Mouse (Mus musculus): ENCODE measurements around the gene Sgsm1. TPM values are rescaled to one million over a fixed set of nuclear protein-coding genes. Genes with fewer than 3 reads are reported as not detected.

Sgsm1 gene
- polyA plus RNA-seq, 1 experiment from 2014 or later = 2.7 TPM

DNA sequence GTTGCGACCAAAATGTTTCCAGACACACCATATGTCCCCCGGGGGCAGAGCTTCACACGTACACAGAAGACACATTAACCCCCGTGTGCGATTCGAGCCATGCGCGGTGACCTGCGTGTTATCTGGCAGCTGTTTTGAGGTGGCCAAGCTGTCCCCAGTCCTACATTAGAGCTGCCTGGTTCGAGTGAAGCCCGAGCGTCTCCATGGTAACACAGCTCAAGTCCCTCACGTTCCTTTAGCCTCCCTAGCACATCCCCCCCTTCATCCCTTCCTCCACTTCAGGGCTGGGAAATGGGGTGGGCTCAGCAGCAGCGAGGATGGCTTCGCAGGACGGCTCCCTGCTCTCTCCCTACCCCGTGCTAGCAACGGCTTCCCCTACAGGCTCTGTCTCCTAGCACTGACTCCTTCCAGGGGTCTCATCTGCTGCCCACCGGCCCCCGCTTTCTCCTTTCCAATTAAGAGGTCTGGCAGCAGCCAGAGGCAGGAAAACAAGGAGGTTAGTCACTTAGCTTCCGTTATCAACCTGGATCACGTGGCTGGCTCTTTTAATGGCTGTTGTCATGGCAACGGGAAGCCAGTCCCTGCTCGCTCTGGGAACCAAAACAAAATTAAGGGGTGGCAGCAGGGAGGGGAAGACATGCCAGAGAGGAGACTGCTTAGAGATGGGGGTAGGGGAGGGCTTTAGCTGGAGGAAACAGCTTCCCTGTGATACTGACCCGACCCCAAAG, 3.7 kb downstream of the Sgsm1 start:
- Histone ChIP-seq H3K27me3 (peaks cover 55% of the 10 kb centered on the region), H3K36me3 (no peaks in the 10 kb centered on the region), H3K9ac (peak overlapping the region; percentile 39; the same call in 1 of the 2 replicates), H3K27ac (no peak overlapping the region), H3K9me3 (no peaks in the 10 kb centered on the region), H3K4me1 (peaks cover 28% of the 10 kb centered on the region), H3K4me3 (peak overlapping the region; percentile 36), H3K4me2 (replicated peaks) (peak overlapping the region; percentile 69)
- 3% methylated on average over 25 of the region's 25 CpGs for WGBS
- ATAC-seq (ENCODE audit: low FRiP score, low read depth) = peak; percentile 46; the same call in 1 of the 2 replicates

DNA sequence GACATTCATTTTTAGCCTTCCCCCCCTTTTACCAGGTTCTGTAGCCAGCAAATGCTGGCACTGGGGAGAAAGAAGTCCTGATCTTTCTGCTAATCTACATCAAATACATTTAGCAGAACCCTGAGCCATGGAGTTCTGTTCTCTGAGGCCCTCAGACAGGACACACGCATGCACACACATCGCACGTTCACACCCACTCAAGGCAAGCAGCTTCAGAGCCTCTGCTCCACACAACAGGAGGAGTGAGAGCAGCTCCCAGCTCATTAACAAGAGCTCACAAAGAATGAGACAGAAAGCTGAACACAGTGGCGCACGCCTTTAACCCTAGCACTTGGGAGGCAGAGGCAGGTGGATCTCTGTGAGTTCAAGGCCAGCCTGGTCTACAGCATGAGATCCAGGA, 6.1 kb downstream of the Sgsm1 start:
- WGBS = 88% methylated on average over 5 of the region's 5 CpGs
- Histone ChIP-seq H3K27ac (no peak overlapping the region), H3K9me3 (no peaks in the 10 kb centered on the region), H3K4me3 (no peak overlapping the region), H3K36me3 (no peaks in the 10 kb centered on the region), H3K27me3 (peaks cover 49% of the 10 kb centered on the region), H3K4me2 (replicated peaks) (no peak overlapping the region), H3K4me1 (peaks cover 17% of the 10 kb centered on the region), H3K9ac (no peak overlapping the region)
- no peak for ATAC-seq (ENCODE audit: low FRiP score, low read depth)

DNA sequence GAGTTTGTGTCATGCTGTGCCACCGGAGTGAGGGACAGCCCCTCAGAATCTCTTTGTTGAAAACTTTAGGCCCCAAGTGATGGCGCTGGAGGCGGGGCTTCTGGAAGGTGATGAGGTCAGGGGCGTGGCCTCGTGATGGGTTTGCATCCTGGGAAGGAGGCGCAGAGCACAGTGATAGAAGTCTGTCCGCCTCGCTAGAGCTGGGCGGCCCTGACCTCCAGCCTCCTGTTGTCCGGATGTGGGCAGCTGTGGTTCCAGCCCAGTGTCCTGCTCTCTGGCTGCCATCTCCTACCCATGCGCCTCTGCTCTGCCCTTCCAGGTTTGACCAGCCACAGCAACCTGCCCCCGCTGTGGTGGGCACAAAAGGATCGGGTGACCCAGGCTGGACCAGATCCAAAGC, 8.7 kb downstream of the Sgsm1 start:
- Histone ChIP-seq H3K27ac (no peak overlapping the region), H3K4me1 (peaks cover 4% of the 10 kb centered on the region), H3K4me2 (replicated peaks) (no peak overlapping the region), H3K4me3 (no peak overlapping the region), H3K9ac (no peak overlapping the region), H3K27me3 (peaks cover 53% of the 10 kb centered on the region), H3K9me3 (no peaks in the 10 kb centered on the region), H3K36me3 (no peaks in the 10 kb centered on the region)
- WGBS = 18% methylated on average over 13 of the region's 13 CpGs
- no peak for ATAC-seq (ENCODE audit: low FRiP score, low read depth)

DNA sequence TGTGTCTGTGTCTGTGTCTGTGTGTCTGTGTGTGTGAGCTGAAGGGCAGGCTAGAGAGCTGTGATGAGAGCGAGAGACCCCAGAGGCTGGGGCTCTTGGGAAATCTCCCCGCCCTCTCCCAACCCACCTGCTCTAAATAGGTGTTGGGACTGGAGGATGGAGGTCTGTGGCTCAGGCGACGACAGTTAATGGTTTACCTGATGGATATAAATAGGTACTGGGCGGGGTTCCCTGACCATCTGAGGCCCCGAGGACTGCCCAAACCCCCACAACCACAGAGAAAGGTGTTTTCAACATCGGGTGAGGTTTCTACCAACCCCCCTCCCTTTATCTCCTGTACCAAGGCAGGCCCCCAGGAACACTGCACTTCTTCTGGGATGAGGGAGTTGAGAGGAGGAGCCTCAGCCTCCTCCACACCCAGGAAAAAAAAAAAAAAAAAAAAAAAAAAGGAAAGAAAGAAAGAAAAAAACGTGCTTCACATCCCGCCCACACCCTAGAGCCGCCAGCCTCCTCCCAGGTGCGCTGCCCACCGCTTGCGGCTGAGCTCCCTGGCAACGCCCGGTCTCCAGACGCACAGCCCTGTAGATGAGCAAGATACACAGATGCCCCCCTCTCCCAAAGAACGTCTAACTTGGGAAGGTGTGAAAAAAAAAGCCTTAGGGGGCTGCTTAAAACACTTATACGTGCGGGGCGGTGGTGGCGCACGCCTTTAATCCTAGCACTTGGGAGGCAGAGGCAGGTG, 10.3 kb downstream of the Sgsm1 start:
- no peak for ATAC-seq (ENCODE audit: low FRiP score, low read depth)

DNA sequence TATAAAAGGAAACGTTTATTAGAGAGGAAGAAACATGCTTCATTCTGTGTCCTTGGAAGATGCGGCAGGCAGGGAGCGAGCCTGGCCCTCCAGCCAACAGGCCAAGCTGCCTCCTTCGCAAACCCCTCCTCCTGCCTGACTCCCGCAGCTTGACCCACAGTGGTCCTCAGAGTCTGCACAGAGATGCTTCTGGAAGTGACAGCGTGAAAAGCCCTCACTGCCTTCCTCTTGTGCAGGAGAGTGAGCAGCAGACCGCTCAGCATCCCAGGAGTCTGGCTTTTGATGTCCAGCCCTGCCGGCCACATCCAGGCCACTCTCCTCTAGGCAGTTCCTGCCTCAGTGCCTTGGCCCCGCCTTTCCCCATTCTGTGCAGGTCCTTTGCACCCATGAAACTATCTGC, 11.2 kb downstream of the Sgsm1 start:
- Histone ChIP-seq H3K27me3 (peaks cover 60% of the 10 kb centered on the region), H3K4me1 (no peaks in the 10 kb centered on the region)

More for the DNA sequence above, 10.3 kb downstream of the Sgsm1 start:
- no peaks in the 10 kb centered on the region for H3K36me3 ChIP-seq
- no peak overlapping the region for H3K27ac ChIP-seq
- peaks cover 60% of the 10 kb centered on the region for H3K27me3 ChIP-seq
- H3K9ac ChIP-seq = no peak overlapping the region
- H3K4me1 ChIP-seq = no peaks in the 10 kb centered on the region
- 71% methylated on average over 22 of the region's 22 CpGs for WGBS
- H3K4me3 ChIP-seq = no peak overlapping the region
- H3K9me3 ChIP-seq = no peaks in the 10 kb centered on the region
- no peak overlapping the region for H3K4me2 ChIP-seq (replicated peaks)

DNA sequence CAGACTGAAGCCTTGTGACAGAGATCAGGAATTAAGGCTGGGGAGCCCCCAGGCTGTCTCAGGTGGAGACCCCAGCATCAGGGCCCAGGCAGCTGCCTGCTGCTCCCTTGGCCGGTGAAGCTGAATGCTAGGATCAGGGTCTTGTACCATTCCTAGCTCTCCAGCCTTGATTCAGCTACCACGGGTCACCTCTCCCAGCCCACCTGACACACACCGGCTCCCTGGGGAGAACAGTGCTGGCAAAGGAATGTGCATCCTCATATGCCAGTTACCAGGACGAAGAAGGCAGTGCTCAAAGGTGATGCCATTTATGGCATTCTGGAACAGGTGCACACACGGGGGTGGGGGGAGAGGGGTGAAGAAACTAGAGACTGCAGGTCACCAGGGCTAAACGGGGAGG, 11.8 kb downstream of the Sgsm1 start:
- Histone ChIP-seq H3K9ac (no peak overlapping the region), H3K9me3 (no peaks in the 10 kb centered on the region), H3K27me3 (peaks cover 60% of the 10 kb centered on the region), H3K4me3 (no peak overlapping the region), H3K27ac (no peak overlapping the region), H3K36me3 (no peaks in the 10 kb centered on the region), H3K4me1 (no peaks in the 10 kb centered on the region), H3K4me2 (replicated peaks) (no peak overlapping the region)
- ATAC-seq (ENCODE audit: low FRiP score, low read depth) = no peak
- 65% methylated on average over 6 of the region's 6 CpGs for WGBS

More for the DNA sequence above, 11.2 kb downstream of the Sgsm1 start:
- no peak for ATAC-seq (ENCODE audit: low FRiP score, low read depth)
- no peaks in the 10 kb centered on the region for H3K36me3 ChIP-seq
- no peak overlapping the region for H3K4me3 ChIP-seq
- H3K9ac ChIP-seq = no peak overlapping the region
- H3K4me2 ChIP-seq (replicated peaks) = no peak overlapping the region
- no peak overlapping the region for H3K27ac ChIP-seq
- no peaks in the 10 kb centered on the region for H3K9me3 ChIP-seq
- WGBS = 39% methylated on average over 9 of the region's 9 CpGs

DNA sequence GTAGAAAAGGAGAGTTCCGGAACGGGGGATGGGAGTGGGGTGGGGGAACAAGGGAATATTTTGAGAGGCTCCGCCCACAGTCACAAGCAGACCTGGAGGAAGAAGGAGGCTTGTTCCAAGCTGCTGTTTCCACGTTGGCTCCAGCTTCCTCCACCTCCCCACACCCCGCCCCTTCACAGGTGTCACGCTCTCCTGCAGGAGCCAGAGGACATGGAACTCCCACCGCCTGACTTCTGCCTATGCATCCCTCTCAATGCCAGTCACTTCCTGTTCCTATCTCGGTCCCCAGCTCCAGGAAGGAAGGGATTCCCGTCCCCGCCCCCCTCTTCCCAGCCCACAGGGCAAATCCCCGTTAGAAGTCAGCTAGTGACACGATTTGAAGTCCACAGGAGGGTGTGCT, 12.5 kb downstream of the Sgsm1 start:
- H3K9me3 ChIP-seq = no peaks in the 10 kb centered on the region
- H3K36me3 ChIP-seq = no peaks in the 10 kb centered on the region
- H3K4me3 ChIP-seq = no peak overlapping the region
- H3K27ac ChIP-seq = no peak overlapping the region
- H3K4me1 ChIP-seq = no peaks in the 10 kb centered on the region
- H3K4me2 ChIP-seq (replicated peaks) = peak overlapping the region; percentile 7; the same call in 1 of the 2 replicates
- 25% methylated on average over 12 of the region's 12 CpGs for WGBS
- no peak for ATAC-seq (ENCODE audit: low FRiP score, low read depth)
- H3K27me3 ChIP-seq = peaks cover 57% of the 10 kb centered on the region
- H3K9ac ChIP-seq = no peak overlapping the region

DNA sequence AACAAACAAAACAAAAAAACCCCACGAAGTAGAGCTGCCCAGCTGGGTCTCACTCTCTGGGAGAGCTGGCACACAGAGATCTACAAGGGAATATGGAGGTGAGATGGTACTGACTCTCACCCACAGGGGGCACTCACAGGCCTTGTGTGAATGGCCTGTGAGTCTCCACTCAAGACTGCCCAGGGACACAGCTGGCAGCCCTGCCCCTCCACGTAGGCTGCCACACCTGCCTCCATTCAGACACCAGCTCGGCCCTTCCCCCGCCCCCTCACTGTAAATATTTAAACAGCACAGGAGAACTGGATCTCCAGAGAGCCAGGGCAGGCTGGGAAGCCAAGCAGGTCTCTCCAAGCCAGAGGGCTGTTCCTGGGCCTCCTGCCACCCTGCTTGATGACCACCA, 14.8 kb downstream of the Sgsm1 start:
- H3K4me3 ChIP-seq = no peak overlapping the region
- H3K27ac ChIP-seq = no peak overlapping the region
- ATAC-seq (ENCODE audit: low FRiP score, low read depth) = no peak
- H3K4me2 ChIP-seq (replicated peaks) = no peak overlapping the region
- no peak overlapping the region for H3K9ac ChIP-seq
- no peaks in the 10 kb centered on the region for H3K36me3 ChIP-seq
- peaks cover 48% of the 10 kb centered on the region for H3K27me3 ChIP-seq
- 50% methylated on average over 4 of the region's 4 CpGs for WGBS
- H3K9me3 ChIP-seq = no peaks in the 10 kb centered on the region
- no peaks in the 10 kb centered on the region for H3K4me1 ChIP-seq

DNA sequence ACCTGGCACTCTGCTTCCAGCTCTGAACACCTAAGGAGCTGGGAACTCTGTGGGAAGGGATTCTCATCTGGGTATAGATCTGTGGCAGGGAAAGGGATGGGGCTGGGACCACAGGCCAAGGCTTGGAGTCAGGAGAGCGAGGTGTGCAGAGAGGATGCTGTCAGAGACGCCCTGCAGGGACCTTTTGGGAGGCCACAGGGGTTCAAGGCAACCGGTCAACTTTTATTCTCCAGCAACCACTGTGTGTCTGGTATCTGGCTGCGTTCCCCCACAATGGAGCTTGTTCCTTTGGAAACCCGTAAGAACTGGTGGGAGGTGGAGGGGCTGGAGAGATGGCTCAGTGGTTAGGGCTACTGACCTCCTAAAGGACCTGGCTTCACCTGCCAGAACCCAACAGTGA, 16.0 kb downstream of the Sgsm1 start:
- peaks cover 52% of the 10 kb centered on the region for H3K27me3 ChIP-seq
- no peak overlapping the region for H3K4me2 ChIP-seq (replicated peaks)

DNA sequence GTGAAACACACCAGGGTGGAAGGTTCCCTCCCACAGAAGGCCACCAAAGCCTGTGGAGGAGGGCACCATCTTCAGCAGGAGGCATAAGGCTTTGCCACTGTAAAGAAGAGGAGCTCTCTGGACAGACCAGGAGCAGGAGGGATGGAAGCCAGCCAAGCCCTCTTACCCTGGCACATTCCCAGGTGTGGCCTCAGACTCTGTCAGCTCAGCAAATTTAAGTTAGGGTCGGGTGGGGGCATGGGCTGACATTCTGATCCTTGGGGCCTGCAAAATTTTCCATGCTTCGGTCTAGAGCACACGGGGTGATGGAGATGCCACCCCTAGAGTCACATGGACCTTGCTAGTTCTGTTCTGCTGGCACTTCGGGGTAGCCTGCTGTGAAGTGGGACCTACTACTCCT, 17.1 kb downstream of the Sgsm1 start:
- Histone ChIP-seq H3K4me2 (replicated peaks) (no peak overlapping the region), H3K9ac (no peak overlapping the region), H3K4me3 (no peak overlapping the region), H3K4me1 (no peaks in the 10 kb centered on the region), H3K27me3 (peaks cover 52% of the 10 kb centered on the region), H3K9me3 (no peaks in the 10 kb centered on the region), H3K27ac (no peak overlapping the region), H3K36me3 (no peaks in the 10 kb centered on the region)
- WGBS = 79% methylated on average over 4 of the region's 4 CpGs
- no peak for ATAC-seq (ENCODE audit: low FRiP score, low read depth)

More for the DNA sequence above, 16.0 kb downstream of the Sgsm1 start:
- Histone ChIP-seq H3K4me1 (no peaks in the 10 kb centered on the region), H3K4me3 (no peak overlapping the region), H3K9me3 (no peaks in the 10 kb centered on the region), H3K36me3 (no peaks in the 10 kb centered on the region), H3K27ac (no peak overlapping the region), H3K9ac (no peak overlapping the region)
- WGBS = 83% methylated on average over 5 of the region's 5 CpGs
- ATAC-seq (ENCODE audit: low FRiP score, low read depth) = no peak

DNA sequence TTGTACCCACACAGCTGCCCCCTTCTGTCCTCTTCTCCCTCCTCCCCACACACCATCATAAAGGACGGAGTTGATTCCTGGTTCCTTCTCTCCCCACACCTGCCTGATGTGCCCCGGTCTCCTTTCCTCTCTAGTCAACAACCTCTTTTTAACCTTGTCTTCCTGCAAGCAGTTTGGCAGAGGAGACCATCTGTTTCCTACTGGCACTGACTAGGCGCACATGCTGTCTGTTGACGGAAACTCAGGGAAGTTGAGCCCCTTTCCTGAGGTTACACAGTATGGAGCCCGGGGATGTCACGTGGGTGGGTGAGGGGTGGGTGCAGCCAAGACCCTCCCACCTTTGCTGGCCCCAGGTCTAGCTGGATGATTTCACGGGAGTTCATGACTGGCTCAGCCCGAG, 17.8 kb downstream of the Sgsm1 start:
- Histone ChIP-seq H3K36me3 (no peaks in the 10 kb centered on the region), H3K27ac (no peak overlapping the region), H3K9ac (no peak overlapping the region)

DNA sequence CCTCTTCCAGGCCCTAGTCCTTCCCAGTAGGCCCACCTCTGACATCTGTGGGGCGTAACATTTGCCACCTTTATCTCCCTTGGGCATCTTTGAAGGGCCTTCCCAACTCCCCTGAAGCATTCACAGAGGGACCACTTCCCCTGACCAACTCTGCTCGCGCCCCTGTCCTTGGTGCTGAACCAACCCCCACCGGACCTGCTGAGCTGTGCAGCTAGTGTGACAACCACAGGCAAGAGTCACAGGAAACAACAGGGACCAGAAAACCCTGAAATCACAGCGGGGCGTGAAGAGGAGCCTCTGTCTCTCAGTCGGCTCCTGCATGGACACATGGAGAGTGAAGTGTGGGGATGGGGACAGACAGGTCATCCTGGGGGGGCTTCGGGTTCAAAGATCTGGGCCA, 18.4 kb downstream of the Sgsm1 start:
- H3K4me1 ChIP-seq = peaks cover under 1% of the 10 kb centered on the region; the same call in 1 of the 2 replicates
- H3K4me3 ChIP-seq = no peak overlapping the region
- H3K27me3 ChIP-seq = peaks cover 52% of the 10 kb centered on the region
- H3K9ac ChIP-seq = no peak overlapping the region
- ATAC-seq (ENCODE audit: low FRiP score, low read depth) = no peak
- no peak overlapping the region for H3K4me2 ChIP-seq (replicated peaks)
- no peaks in the 10 kb centered on the region for H3K9me3 ChIP-seq
- no peaks in the 10 kb centered on the region for H3K36me3 ChIP-seq
- 10% methylated on average over 8 of the region's 8 CpGs for WGBS
- no peak overlapping the region for H3K27ac ChIP-seq

More for the DNA sequence above, 17.8 kb downstream of the Sgsm1 start:
- Histone ChIP-seq H3K4me3 (no peak overlapping the region), H3K9me3 (no peaks in the 10 kb centered on the region), H3K4me2 (replicated peaks) (no peak overlapping the region), H3K4me1 (no peaks in the 10 kb centered on the region), H3K27me3 (peaks cover 52% of the 10 kb centered on the region)
- 67% methylated on average over 8 of the region's 8 CpGs for WGBS
- no peak for ATAC-seq (ENCODE audit: low FRiP score, low read depth)
